Mouse (Mus musculus): ENCODE measurements around the gene Bcas3.

DNA sequence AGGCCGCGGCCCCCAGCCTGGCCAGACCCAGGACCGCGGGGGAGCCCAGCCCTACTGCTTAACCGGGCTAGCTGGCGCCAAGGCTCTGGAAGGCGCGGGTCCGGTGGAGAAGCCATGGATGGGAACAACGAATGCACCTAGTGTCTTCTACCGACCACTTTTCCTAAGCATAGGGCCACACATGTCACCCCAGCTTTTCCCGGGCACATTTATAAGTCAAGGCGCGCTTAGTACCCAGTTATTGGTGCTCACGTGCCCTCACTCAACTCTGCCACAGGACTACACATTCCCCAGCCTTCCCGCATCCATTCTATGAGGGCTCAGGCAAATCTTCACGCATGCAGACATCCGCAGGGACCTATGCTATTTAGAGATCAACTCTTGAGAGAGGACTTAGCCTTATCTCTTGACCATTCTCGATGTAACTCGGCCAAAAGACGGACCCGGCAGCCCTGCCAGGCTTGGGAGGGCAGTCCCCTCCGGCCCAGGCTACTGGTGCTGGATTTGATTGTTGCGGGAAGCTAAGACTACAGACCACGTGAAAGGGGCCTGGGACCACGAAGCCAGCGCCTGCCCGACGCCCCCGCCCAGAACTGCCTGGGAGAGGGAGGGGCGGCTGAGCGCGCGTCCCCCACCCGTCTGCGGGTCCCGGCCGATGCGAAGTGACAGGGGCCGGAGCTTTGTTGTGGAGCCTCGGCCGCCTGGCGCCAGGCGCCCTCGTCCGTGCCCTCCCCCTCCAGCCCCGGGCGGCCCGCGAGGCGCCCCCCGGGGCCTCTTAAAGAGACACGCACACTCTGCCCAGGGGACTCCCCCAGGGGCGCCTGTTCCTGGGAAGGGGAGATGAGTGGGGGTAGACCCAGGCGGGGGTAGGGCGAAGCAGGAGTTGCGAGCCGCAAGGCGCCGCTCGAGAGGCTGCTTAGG, 476.8 kb downstream of the Bcas3 start:
- no peak for TF ChIP-seq CTCF (IDR thresholded peaks at IDR 0.05; ENCODE audit: low read depth)
- no peak for TF ChIP-seq EP300 (IDR thresholded peaks at IDR 0.05; ENCODE audit: low read depth)
